Mouse (Mus musculus): ENCODE measurements around the gene Neurl3.

DNA sequence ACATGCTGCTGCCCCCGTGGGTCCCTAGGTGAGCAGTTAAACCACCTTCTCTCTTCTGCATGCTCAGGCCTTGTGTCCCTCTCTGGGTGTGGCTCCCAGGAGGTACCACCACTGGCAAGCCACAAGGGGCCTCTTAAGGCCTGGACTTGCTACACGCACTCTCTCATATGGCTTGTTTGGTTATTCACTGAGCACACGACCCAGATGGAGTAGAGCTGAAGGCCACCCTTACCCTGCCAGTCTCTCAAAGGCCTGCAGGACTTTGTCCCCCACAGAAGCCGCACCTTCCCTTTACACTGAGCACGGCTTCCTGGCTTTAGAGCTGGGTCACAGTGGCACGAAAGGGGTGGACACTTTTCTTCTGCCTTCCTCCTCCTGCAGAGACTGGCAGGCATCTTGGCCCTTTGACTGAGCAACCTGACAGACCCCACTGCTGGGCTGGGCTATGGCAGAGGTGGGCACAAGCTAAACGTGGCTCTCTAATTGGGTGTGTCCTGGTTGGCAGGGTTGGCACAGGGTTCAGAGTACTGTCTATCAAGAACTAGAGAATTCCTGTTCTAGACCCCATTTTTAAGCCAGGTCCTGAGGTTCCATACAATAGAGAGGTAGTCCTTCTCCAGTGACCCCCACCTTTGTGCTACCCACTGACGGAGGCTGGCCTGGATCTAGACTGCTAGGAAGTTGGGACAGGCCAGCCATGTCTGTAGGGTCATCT lies 2.8 kb downstream of the Neurl3 start:
- peak; percentile 32 for TF ChIP-seq CTCF (IDR thresholded peaks at IDR 0.05; ENCODE audit: low read depth)
- no peak for TF ChIP-seq EP300 (optimal IDR thresholded peaks at IDR 0.05)
